Mouse (Mus musculus) naive thymus-derived CD4-positive, alpha-beta T cell, adult 2 months (primary cell): ENCODE measurements around the gene Prkn.

Source experiments
- DNase-seq: peaks from one replicate; pipeline ENCODE4 v3.0.0-alpha.2; 2011; ENCODE audit warnings: low read depth

Prkn gene

DNA sequence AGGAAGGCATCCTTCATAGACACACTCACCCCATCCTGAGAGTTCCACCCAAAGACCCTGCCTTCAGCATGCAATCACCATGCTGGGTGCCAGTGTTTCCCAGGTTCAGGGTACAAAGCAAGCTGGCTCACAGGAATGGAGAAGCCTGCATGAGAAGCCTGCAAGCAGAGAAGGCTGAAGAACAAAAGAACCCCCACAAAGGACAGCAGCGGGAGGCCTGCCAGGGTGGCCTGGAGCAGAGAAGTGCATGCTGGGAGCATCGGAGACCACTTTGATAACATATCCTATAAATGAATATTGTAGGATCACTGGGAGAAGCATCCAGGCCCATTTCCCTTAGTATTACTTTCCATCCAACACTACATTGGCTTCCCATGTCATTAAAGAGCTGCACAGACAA is 692.6 kb downstream of the Prkn start:
- DNase-seq: no peak

GRCm38 (mm10) chr17:11533835-11534234 is 693.7 kb downstream of the Prkn start:
- DNase-seq: no peak

- DNase-seq: no peak
Measured at GRCm38 (mm10) chr17:11538826-11539225, 698.6 kb downstream of the Prkn start.

DNA sequence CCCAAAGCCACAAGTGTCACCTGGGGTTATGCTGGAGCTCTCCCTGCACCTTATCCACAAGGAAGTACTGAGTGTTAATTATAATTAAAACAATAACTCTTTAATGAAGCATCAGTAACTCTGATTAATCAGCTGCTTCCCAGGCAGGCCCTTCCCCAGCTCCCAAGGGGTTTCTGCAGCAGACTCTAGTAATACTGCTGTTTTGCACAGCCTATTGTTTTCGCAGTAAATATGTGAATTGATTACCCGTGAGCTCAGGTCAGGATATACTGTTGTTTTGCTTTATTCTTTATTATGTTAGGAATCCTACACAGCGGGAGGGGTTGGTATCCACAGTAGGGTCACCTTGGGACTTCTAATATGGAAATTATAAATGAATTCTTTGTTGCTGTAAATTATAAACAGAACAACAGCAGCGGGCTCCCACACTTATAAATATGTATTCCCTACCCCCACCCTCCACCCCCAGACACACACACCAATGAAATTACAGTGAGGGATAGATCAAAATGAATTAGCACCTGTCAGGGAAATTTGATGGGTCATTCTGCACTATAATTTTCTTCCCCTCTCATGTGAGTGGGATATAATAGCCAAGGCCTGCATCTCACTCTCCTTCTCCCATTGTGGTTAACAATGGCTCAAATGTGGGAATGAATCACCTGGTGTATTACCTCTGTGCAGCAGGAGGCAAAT is 701.9 kb downstream of the Prkn start:
- DNase-seq: no peak

- DNase-seq: no peak
Measured at GRCm38 (mm10) chr17:11550562-11550961, 710.4 kb downstream of the Prkn start.

DNA sequence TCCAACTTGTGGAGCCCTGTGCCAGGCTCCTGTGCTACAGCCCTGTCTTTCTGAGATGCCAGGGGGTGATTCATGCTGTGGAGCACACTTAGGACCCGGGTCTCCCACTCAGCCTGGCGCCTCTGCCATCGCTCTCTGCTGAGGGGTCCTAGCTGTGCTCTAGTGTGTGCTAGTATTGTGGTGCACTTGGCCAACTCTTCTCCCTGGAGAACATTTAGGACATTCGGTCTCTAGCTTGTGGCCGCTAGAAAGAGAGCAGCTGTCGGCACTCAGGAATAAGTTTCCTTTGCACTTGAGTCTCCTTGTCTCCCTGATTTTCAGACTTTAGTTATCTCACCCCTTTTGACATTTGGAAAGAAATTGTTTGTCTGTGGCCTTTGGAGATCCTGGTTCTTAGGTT is 725.5 kb downstream of the Prkn start:
- no peak for DNase-seq

DNA sequence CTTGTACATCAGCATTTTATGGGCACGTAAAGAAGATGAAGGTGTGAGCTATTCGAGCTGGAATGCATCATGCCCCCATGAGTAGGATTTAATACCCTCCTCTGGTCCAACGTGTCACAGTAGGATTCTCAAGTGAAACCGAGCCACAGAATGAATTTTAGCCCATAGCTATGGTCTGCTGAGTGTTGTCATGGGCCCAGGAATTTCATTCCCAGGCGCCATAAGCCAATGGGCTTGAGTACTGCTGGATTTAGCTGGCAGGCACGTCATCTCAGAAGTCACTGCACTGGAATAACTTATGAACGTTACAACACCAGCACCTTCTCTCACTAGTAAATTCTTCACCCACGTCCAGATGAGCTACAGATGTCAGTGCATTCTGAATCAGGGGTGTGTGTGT is 730.2 kb downstream of the Prkn start:
- DNase-seq: no peak

GRCm38 (mm10) chr17:11573666-11574065 is 733.5 kb downstream of the Prkn start:
- no peak for DNase-seq

GRCm38 (mm10) chr17:11585491-11585890 is 745.3 kb downstream of the Prkn start:
- DNase-seq: no peak

- DNase-seq: no peak
Measured at GRCm38 (mm10) chr17:11607931-11608330, 767.7 kb downstream of the Prkn start.

GRCm38 (mm10) chr17:11611459-11611858 is 771.3 kb downstream of the Prkn start:
- no peak for DNase-seq

- no peak for DNase-seq
Measured at GRCm38 (mm10) chr17:11612801-11613531, 772.8 kb downstream of the Prkn start.

- DNase-seq: no peak
Measured at GRCm38 (mm10) chr17:11617552-11617951, 777.4 kb downstream of the Prkn start.

- DNase-seq: no peak
Measured at GRCm38 (mm10) chr17:11618886-11619590, 778.9 kb downstream of the Prkn start.

DNA sequence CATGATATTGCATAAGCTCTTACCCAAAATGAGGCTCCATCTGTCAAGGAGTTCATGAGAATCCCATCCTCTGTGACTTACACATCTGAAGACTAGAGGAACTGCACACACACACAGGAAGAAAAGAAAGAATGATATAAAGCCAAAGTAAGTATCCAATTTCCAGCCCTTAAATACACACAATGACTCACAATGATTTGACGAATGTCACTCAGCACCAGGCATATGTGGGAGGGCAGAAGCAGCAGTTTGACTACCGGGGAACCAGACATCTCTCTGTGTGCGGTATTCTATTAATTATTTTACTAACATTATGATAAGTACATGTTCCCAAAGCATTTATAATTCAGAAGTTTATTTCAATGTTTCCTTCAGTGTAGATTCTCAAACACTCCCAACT is 780.6 kb downstream of the Prkn start:
- no peak for DNase-seq

DNA sequence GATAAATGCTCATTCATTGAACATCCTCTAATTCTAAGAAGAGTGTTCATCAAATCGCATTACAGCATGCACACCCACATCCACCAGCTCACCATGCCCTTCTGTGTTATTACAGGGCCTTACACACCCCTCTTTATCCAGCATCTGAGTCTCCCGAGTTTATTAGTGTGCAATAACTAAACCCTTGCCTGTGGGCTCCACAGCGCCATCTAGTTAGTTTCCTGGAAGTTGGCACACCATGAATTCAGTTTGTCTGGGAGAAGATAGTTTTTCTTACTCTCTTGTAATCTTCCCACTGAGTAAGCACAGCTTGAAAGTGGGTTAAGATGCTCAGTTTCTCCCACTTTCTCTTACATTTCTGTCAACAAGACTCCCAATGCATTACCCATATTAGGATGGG is 781.3 kb downstream of the Prkn start:
- no peak for DNase-seq

DNA sequence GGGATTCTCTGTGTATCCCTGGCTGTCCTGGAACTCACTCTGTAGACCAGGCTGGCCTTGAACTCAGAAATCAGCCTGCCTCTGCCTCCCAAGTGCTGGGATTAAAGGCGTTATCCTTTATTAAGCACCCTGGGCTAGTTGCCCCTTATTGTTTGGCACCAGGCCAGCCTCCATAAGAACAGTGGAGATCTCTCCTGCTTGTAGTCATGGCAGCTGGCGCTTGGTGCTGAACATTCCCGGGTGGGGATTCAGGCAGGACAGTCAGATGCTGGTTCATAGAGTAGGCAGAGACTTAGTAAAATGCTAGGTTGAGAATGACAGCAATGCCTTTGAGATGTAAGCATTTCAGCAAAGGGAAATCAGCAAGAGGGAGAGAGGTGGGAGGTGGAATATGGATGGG is 786.1 kb downstream of the Prkn start:
- no peak for DNase-seq

GRCm38 (mm10) chr17:11635121-11635520 is 794.9 kb downstream of the Prkn start:
- DNase-seq: no peak

DNA sequence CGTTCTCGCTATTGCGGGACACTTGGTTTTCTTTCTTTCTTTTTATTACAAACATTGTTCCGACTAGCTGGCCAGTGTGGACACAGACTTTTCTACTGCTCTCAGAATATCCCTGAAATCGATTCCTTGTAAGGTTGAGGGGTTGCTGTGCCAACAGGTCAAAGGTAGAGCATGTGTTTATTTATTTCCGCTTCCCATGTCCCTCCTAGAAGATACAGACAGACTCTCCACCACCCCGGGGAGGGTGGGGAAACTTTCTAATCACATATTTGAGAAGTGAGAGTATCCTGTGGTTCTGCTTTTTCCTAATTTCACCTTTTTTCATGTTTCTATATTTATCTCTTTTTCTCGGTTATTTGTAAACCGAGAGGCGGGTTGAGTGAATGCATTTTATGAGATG is 797.5 kb downstream of the Prkn start:
- no peak for DNase-seq

- DNase-seq: no peak
Measured at GRCm38 (mm10) chr17:11638451-11638850, 798.3 kb downstream of the Prkn start.

- no peak for DNase-seq
Measured at GRCm38 (mm10) chr17:11639786-11640185, 799.6 kb downstream of the Prkn start.

DNA sequence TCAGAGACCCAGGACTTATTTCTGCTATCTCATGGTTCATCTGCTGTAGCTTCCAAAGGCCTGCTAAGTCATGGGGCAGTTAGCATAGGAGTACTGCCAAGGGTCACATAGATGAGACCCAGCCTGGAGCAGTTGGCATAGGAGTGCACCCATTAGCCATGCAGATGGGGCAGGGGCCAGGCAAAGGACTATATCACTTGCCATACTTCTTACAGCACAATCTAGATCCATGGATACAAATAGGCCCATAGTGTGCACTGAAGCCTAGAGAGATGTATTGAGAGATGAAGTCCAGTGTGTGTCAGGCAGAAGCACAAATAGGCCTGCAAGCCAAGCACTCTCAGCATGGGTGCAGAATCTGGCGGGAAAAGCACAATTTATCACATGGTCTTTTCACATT is 802.1 kb downstream of the Prkn start:
- no peak for DNase-seq

GRCm38 (mm10) chr17:11644016-11644415 is 803.8 kb downstream of the Prkn start:
- no peak for DNase-seq
